Mouse (Mus musculus) lung, postnatal 0 days (tissue): ENCODE data around the gene Pate2. TPM values are rescaled to one million over a fixed set of nuclear protein-coding genes. Genes with fewer than 3 reads are reported as not detected.

Experiments used
- ATAC-seq: fragments of 200-750 bp; cut with Nextera tagmentation; 2 replicates; pipeline ENCODE4 v1.8.0; 2017; ENCODE audit warnings: moderate library complexity
- DNase-seq: peaks from one replicate; pipeline ENCODE4 v3.0.0-alpha.2; 2016; ENCODE audit warnings: low spot score
- H3K27ac ChIP-seq: fragments of 300-500 bp; sonication (generic); 2 replicates; pipeline ENCODE4 v1.5.1; 2014; ENCODE audit warnings: antibody characterized with exemption, mild to moderate bottlenecking, low read length, mixed read lengths
- H3K27me3 ChIP-seq: fragments of 300-500 bp; sonication (generic); replicated peaks from 2 replicates; pipeline ENCODE4 v1.6.1; 2014; ENCODE audit warnings: low read length, mixed read lengths; ENCODE audit not compliant: insufficient read depth
- H3K36me3 ChIP-seq: fragments of 300-500 bp; sonication (generic); 2 replicates; pipeline ENCODE4 v1.6.1; 2014; ENCODE audit warnings: low read length, mixed read lengths; ENCODE audit not compliant: insufficient read depth
- H3K4me1 ChIP-seq: fragments of 300-500 bp; sonication (generic); 2 replicates; pipeline ENCODE4 v1.6.1; 2014; ENCODE audit warnings: antibody characterized with exemption, low read depth, low read length, mixed read lengths; ENCODE audit not compliant: insufficient read depth
- H3K4me2 ChIP-seq: fragments of 300-500 bp; sonication (generic); replicated peaks from 2 replicates; pipeline ENCODE4 v1.6.1; 2014; ENCODE audit warnings: low read depth, mild to moderate bottlenecking, low read length, moderate library complexity, mixed read lengths
- H3K4me3 ChIP-seq: fragments of 300-500 bp; sonication (generic); 2 replicates; pipeline ENCODE4 v1.5.1; 2014; ENCODE audit warnings: low read depth, low read length
- H3K9ac ChIP-seq: fragments of 300-500 bp; sonication (generic); replicated peaks from 2 replicates; pipeline ENCODE4 v1.6.1; 2014; ENCODE audit warnings: low read depth, mild to moderate bottlenecking
- H3K9me3 ChIP-seq: fragments of 300-500 bp; sonication (generic); 2 replicates; pipeline ENCODE4 v1.6.1; 2016; ENCODE audit warnings: low read length, mixed read lengths
- CTCF ChIP-seq: IDR thresholded peaks from 2 replicates; pipeline ENCODE4 v1.5.1; 2016; ENCODE audit warnings: antibody characterized with exemption, mild to moderate bottlenecking
- EP300 ChIP-seq: IDR thresholded peaks from 2 replicates; pipeline ENCODE4 v1.6.1; 2016; ENCODE audit warnings: antibody characterized with exemption, mild to moderate bottlenecking, control low read depth
- WGBS: fragments of 180-500 bp; shearing (Covaris S2); extraction: QIAGEN DNeasy Blood & Tissue Kit; methylation state at CpG from one replicate; pipeline ENCODE4 v1.1.7; 2014; 5-methylcytosine and 5-hydroxymethylcytosine counted together
- polyA plus RNA-seq: library from polyadenylated mRNA; unstranded; fragments of >200 nt; fragmentation: Nextera tagmentation; extraction: Ambion mirVana; gene quantifications from 2 replicates; pipeline ENCODE4 v1.2.1, GENCODE M21; 2015

Pate2 gene
- polyA plus RNA-seq, 1 experiment from 2014 or later, result 0.10 TPM

- Histone ChIP-seq H3K4me2 (no peak overlapping the region), H3K9me3 (no peaks in the 10 kb centered on the region), H3K4me3 (no peak overlapping the region), H3K27me3 (no peaks in the 10 kb centered on the region), H3K4me1 (no peaks in the 10 kb centered on the region), H3K27ac (no peak overlapping the region), H3K9ac (no peak overlapping the region), H3K36me3 (no peaks in the 10 kb centered on the region)
- peak; percentile 79 for DNase-seq
- ATAC-seq, result peak; percentile 80
- 16% methylated on average over 7 of the region's 7 CpGs for WGBS
- TF ChIP-seq EP300 (no peak), CTCF (peak; percentile 89)
These were observed 46.1 kb upstream of the Pate2 start for GRCm38 (mm10) chr9:35523941-35524411.

- H3K27ac ChIP-seq, result no peak overlapping the region
- TF ChIP-seq CTCF (no peak), EP300 (no peak)
These were observed 40.9 kb upstream of the Pate2 start for GRCm38 (mm10) chr9:35529141-35529540.

DNA sequence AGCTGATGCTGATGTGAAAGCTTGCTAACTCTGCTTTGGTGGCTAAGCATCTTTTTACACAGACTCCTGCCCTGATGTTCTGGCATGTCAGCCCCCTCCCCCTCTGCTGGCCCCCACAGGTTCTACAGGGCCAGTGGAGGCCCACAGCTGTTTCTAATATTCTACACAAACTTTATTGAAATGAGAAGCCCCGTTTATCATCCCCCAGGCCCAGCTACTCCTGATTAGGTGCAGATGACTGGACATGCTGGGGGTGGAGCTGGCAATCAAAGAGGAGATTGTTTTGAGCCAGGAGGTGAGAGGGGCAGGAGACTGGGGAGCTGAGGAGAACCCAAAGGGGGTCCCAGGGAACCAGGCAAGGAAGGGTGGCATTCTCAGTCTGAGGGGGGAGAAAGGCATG is 40.3 kb upstream of the Pate2 start:
- no peak overlapping the region for H3K4me3 ChIP-seq
- H3K9ac ChIP-seq, result no peak overlapping the region
- ATAC-seq, result no peak
- H3K4me1 ChIP-seq, result no peaks in the 10 kb centered on the region
- H3K27me3 ChIP-seq, result no peaks in the 10 kb centered on the region
- H3K9me3 ChIP-seq, result no peaks in the 10 kb centered on the region
- H3K27ac ChIP-seq, result no peak overlapping the region
- 24% methylated on average over 1 of the region's 1 CpGs for WGBS
- TF ChIP-seq CTCF, result no peak
- no peak for TF ChIP-seq EP300
- H3K36me3 ChIP-seq, result no peaks in the 10 kb centered on the region
- H3K4me2 ChIP-seq, result no peak overlapping the region
- no peak for DNase-seq

More at GRCm38 (mm10) chr9:35529141-35529540, 40.9 kb upstream of the Pate2 start:
- 54% methylated on average over 3 of the region's 3 CpGs for WGBS
- no peak overlapping the region for H3K4me3 ChIP-seq
- ATAC-seq, result no peak
- H3K9me3 ChIP-seq, result no peaks in the 10 kb centered on the region
- H3K4me1 ChIP-seq, result no peaks in the 10 kb centered on the region
- no peak for DNase-seq
- H3K27me3 ChIP-seq, result no peaks in the 10 kb centered on the region
- no peak overlapping the region for H3K4me2 ChIP-seq
- H3K9ac ChIP-seq, result no peak overlapping the region
- H3K36me3 ChIP-seq, result no peaks in the 10 kb centered on the region

DNA sequence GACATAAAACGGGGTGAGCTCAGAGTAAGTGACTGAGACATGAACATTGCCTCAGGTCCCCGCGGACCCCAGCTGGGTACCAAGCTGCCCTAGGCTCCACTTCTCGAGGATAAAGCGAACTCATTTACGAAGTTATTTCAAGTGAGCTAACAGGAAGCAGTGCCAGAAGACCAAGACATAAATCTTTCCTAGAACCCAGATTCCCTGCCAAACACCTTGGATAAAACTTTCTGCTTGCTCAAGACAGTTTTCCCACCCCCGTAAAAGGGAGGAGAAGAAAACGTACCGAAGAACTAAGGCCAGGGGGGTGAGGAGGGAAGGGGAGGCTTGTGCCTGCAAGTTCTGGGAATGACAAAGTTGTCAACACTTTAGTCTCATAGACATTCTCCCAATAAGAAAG is 36.8 kb upstream of the Pate2 start:
- no peak for ATAC-seq
- no peak for TF ChIP-seq CTCF
- no peak for TF ChIP-seq EP300
- Histone ChIP-seq H3K27ac (no peak overlapping the region), H3K9me3 (no peaks in the 10 kb centered on the region), H3K36me3 (no peaks in the 10 kb centered on the region), H3K9ac (no peak overlapping the region), H3K4me3 (no peak overlapping the region), H3K4me1 (no peaks in the 10 kb centered on the region), H3K4me2 (no peak overlapping the region), H3K27me3 (no peaks in the 10 kb centered on the region)
- DNase-seq, result no peak
- WGBS, result 58% methylated on average over 9 of the region's 9 CpGs

DNA sequence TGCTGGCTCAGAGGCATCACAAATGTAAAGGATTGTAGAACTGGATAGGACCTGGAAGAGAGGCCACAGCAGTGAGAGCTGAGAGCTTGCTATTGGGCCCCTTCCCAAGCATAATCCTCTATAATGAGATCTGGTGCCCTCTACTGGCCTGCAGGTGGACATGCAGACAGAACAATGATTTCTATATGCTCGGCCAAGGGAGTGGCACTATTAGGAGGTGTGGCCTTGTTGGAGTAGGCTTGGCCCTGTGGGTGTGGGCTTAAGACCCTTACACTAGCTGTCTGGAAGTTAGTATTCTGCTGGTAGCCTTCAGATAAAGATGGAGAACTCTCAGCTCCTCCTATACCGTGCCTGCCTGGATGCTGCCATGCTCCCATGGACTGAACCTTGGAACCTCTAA is 35.0 kb upstream of the Pate2 start:
- Histone ChIP-seq H3K9me3 (no peaks in the 10 kb centered on the region), H3K4me2 (no peak overlapping the region), H3K4me1 (no peaks in the 10 kb centered on the region), H3K4me3 (no peak overlapping the region), H3K9ac (no peak overlapping the region), H3K36me3 (no peaks in the 10 kb centered on the region), H3K27ac (no peak overlapping the region), H3K27me3 (no peaks in the 10 kb centered on the region)
- TF ChIP-seq CTCF, result peak; percentile 90
- no peak for TF ChIP-seq EP300
- DNase-seq, result peak; percentile 82
- 6% methylated on average over 2 of the region's 2 CpGs for WGBS
- ATAC-seq, result peak; percentile 73

DNA sequence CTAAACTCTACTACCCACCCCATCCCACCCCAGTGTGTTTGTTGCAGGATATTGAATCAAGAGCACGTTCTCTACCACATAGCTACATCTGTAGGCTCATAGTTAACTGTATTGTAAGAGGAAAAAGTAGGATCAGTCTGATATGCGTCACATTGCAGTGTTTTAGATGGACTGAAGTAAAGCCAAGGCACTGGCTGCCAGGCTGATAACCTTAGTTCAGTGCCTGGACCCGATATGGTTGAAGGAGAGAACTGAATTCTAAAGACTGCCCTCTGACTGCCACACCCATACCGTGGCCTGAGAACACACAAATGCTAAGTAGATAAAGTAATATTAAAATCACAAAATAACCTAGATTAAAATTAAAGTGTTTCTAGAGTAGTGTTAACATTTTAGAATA is 34.2 kb upstream of the Pate2 start:
- Histone ChIP-seq H3K36me3 (no peaks in the 10 kb centered on the region), H3K4me3 (no peak overlapping the region), H3K27ac (no peak overlapping the region), H3K4me1 (no peaks in the 10 kb centered on the region), H3K4me2 (no peak overlapping the region), H3K9me3 (no peaks in the 10 kb centered on the region), H3K27me3 (no peaks in the 10 kb centered on the region), H3K9ac (no peak overlapping the region)
- DNase-seq (no peak), ATAC-seq (no peak)
- TF ChIP-seq EP300 (no peak), CTCF (no peak)
- 61% methylated on average over 4 of the region's 4 CpGs for WGBS
